Mouse (Mus musculus) limb, embryonic 14.5 days (tissue): ENCODE results near the gene Pea15a. TPM values are rescaled to one million over a fixed set of nuclear protein-coding genes. Genes with fewer than 3 reads are reported as not detected.

Experiments used
- ATAC-seq: fragments of 200-750 bp; cut with Nextera tagmentation; 2 replicates; pipeline ENCODE4 v1.8.0; 2017; ENCODE audit warnings: low read depth, moderate number of reproducible peaks, moderate TSS enrichment; ENCODE audit not compliant: low FRiP score
- DNase-seq: peaks from one replicate; pipeline ENCODE4 v3.0.0-alpha.2; 2015; ENCODE audit warnings: low spot score
- H3K27ac ChIP-seq: fragments of 300-500 bp; sonication (generic); replicated peaks from 2 replicates; pipeline ENCODE4 v1.5.1; 2014; ENCODE audit warnings: low read depth, mild to moderate bottlenecking, low read length, moderate library complexity, mixed read lengths
- H3K27me3 ChIP-seq: fragments of 300-500 bp; sonication (generic); 2 replicates; pipeline ENCODE4 v1.6.1; 2014; ENCODE audit warnings: low read length, mixed read lengths; ENCODE audit not compliant: control insufficient read depth, insufficient read depth
- H3K36me3 ChIP-seq: fragments of 300-500 bp; sonication (generic); 2 replicates; pipeline ENCODE4 v1.6.1; 2014; ENCODE audit warnings: mild to moderate bottlenecking, low read length, moderate library complexity, mixed read lengths; ENCODE audit not compliant: control insufficient read depth, insufficient read depth
- H3K4me1 ChIP-seq: fragments of 300-500 bp; sonication (generic); 2 replicates; pipeline ENCODE4 v1.6.1; 2014; ENCODE audit warnings: antibody characterized with exemption, low read length, mixed read lengths; ENCODE audit not compliant: control insufficient read depth, insufficient read depth
- H3K4me2 ChIP-seq: fragments of 300-500 bp; sonication (generic); replicated peaks from 2 replicates; pipeline ENCODE4 v1.6.1; 2014; ENCODE audit warnings: low read depth, mild to moderate bottlenecking, low read length, moderate library complexity; ENCODE audit not compliant: severe bottlenecking
- H3K4me3 ChIP-seq: fragments of 300-500 bp; sonication (generic); replicated peaks from 2 replicates; pipeline ENCODE4 v1.5.1; 2014; ENCODE audit warnings: low read length
- H3K9ac ChIP-seq: fragments of 300-500 bp; sonication (generic); 2 replicates; pipeline ENCODE4 v1.6.1; 2014; ENCODE audit warnings: mild to moderate bottlenecking, low read depth, low read length, moderate library complexity; ENCODE audit not compliant: severe bottlenecking
- H3K9me3 ChIP-seq: fragments of 300-500 bp; sonication (generic); 2 replicates; pipeline ENCODE4 v1.6.1; 2016; ENCODE audit warnings: low read length; ENCODE audit not compliant: control insufficient read depth
- POLR2A ChIP-seq: fragments of 200-500 bp; IDR thresholded peaks from 2 replicates; pipeline ENCODE4 v1.8.0; 2012; ENCODE audit warnings: inconsistent platforms, mild to moderate bottlenecking, moderate library complexity, borderline replicate concordance; ENCODE audit not compliant: insufficient read depth, insufficient read length; ENCODE audit errors: extremely low read depth
- WGBS: fragments of 180-500 bp; shearing (Covaris S2); extraction: QIAGEN DNeasy Blood & Tissue Kit; methylation state at CpG from one replicate; pipeline ENCODE4 v1.1.7; 2014; 5-methylcytosine and 5-hydroxymethylcytosine counted together
- polyA plus RNA-seq, 2 experiments: library from polyadenylated mRNA; depleted of rRNA in 1 of 2; stranded (reverse) in 1 of 2; unstranded in 1 of 2; fragments of >200 nt; fragmentation: Nextera tagmentation in 1 of 2; extraction: Ambion mirVana in 1 of 2; gene quantifications; 2 replicates each; pipeline versions ENCODE4 v1.2.1 to v1.2.3; 2012 to 2014

The Pea15a gene
- polyA plus RNA-seq, 2 experiments, result 108 to 122 TPM

DNA sequence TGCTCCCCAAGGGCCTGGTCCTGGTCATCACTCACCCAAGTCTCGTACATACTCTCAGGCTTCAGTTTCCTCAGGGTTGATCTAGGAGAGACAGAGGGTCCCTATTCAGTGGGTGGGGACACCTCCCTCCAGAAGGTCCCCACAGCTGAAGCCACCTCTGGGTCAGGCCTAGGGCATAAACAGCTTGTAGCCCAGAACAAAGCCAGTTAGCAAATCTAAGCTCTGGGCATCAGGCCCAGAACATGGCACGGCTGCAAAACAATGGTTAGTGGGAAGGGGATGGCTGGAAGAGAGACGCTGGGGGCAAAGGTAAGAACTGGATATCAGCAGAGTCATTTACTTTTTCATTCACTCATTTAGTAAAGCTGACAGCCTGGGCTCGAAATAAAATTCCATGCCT is 7.2 kb upstream of the Pea15a start:
- no peak for TF ChIP-seq POLR2A
- no peaks in the 10 kb centered on the region for H3K27me3 ChIP-seq
- DNase-seq, result no peak
- no peak overlapping the region for H3K4me3 ChIP-seq
- no peak overlapping the region for H3K9ac ChIP-seq
- no peak overlapping the region for H3K27ac ChIP-seq
- no peak overlapping the region for H3K4me2 ChIP-seq
- H3K9me3 ChIP-seq, result no peaks in the 10 kb centered on the region
- 81% methylated on average over 4 of the region's 4 CpGs for WGBS
- no peak for ATAC-seq
- 0 out of 2 replicates have a peak, but pooled peaks cover 4% of the 10 kb centered on the region for H3K36me3 ChIP-seq
- H3K4me1 ChIP-seq, result peaks cover 8% of the 10 kb centered on the region; the same call in 1 of the 2 replicates

DNA sequence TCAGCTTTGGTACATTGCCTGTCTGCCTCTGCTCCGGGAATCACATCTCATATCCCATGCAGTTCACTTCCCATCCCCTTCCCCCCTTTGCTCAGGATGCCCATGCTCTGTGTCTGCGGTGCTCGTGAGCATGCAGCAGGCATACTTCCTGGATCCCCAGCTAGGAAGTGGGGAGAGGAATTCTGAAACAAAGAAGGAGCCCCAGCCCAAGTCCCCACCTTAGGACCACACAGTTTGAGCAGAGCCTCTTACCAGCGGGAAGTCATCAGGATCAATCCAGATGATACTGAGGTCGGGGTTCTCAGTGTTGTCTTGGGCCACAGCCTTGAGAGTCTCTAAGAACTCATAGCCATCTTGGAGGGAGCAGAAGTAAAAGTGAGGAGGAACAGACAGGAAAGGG is 6.2 kb upstream of the Pea15a start:
- no peak for TF ChIP-seq POLR2A
- H3K9ac ChIP-seq, result no peak overlapping the region
- H3K36me3 ChIP-seq, result 0 out of 2 replicates have a peak, but pooled peaks cover 4% of the 10 kb centered on the region
- DNase-seq, result no peak
- no peaks in the 10 kb centered on the region for H3K9me3 ChIP-seq
- H3K27me3 ChIP-seq, result no peaks in the 10 kb centered on the region
- H3K27ac ChIP-seq, result 0 out of 2 replicates have a peak overlapping the region, but pooled peaks have one; percentile 5
- H3K4me3 ChIP-seq, result no peak overlapping the region
- no peak for ATAC-seq
- 53% methylated on average over 5 of the region's 5 CpGs for WGBS
- peaks cover 7% of the 10 kb centered on the region; the same call in 1 of the 2 replicates for H3K4me1 ChIP-seq
- H3K4me2 ChIP-seq, result no peak overlapping the region

DNA sequence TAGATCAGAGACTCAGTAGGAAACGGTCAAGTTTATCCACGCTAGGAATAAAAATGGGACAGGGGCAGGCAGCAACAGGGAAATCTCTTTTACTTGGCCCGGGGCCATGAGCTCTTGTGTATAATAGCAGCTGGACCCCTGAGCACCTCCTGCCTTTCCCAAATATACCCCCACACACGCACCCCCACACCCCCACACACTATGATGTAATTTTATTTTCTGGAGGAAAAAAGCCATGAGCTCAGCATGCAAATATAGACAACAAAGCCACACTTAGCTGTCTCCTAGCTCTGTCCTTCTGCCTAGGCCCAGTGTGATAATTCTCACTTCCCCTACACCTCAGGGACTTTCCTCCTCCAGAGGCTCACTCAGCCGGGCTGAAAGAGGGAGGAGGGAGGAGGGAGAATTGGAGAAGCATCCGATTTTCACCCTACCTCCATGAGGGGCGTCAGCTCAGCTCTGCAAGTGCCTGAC is 544 bp upstream of the Pea15a start:
- Histone ChIP-seq H3K9me3 (no peaks in the 10 kb centered on the region), H3K4me2 (peak overlapping the region; percentile 78), H3K27ac (peak overlapping the region; percentile 79; the same call in 1 of the 2 replicates), H3K4me1 (peaks cover 42% of the 10 kb centered on the region), H3K4me3 (peak overlapping the region; percentile 70), H3K36me3 (peaks cover 8% of the 10 kb centered on the region; the same call in 1 of the 2 replicates), H3K27me3 (no peaks in the 10 kb centered on the region), H3K9ac (peak overlapping the region; percentile 78)
- TF ChIP-seq POLR2A, result no peak
- peak; percentile 62 for DNase-seq
- peak; percentile 9; the same call in 1 of the 2 replicates for ATAC-seq
- WGBS, result 22% methylated on average over 7 of the region's 7 CpGs

DNA sequence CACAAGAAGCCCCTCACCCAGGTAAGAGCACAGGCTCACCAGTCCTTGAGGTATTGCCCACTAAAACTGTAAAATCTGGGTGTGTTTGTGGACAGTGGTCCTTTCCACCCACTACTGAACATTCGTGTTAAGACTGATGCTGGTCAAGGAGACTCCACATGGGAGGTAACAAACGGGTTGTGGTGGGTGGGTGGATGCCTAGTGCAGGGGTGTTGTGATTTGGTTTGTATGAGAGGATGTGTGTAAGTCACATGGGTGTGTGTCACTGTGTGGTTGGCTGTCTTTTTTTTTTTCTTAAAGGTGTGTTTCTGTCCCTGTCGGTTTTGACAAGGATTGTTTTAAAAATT is 890 bp downstream of the Pea15a start:
- H3K27me3 ChIP-seq, result no peaks in the 10 kb centered on the region
- H3K4me1 ChIP-seq, result peaks cover 52% of the 10 kb centered on the region
- no peak for ATAC-seq
- peaks cover 22% of the 10 kb centered on the region for H3K36me3 ChIP-seq
- H3K27ac ChIP-seq, result no peak overlapping the region
- H3K4me2 ChIP-seq, result peak overlapping the region; percentile 78
- no peak for DNase-seq
- TF ChIP-seq POLR2A, result no peak
- H3K9me3 ChIP-seq, result no peaks in the 10 kb centered on the region
- H3K9ac ChIP-seq, result peak overlapping the region; percentile 78
- 15% methylated on average over 3 of the region's 3 CpGs for WGBS
- H3K4me3 ChIP-seq, result peak overlapping the region; percentile 70

DNA sequence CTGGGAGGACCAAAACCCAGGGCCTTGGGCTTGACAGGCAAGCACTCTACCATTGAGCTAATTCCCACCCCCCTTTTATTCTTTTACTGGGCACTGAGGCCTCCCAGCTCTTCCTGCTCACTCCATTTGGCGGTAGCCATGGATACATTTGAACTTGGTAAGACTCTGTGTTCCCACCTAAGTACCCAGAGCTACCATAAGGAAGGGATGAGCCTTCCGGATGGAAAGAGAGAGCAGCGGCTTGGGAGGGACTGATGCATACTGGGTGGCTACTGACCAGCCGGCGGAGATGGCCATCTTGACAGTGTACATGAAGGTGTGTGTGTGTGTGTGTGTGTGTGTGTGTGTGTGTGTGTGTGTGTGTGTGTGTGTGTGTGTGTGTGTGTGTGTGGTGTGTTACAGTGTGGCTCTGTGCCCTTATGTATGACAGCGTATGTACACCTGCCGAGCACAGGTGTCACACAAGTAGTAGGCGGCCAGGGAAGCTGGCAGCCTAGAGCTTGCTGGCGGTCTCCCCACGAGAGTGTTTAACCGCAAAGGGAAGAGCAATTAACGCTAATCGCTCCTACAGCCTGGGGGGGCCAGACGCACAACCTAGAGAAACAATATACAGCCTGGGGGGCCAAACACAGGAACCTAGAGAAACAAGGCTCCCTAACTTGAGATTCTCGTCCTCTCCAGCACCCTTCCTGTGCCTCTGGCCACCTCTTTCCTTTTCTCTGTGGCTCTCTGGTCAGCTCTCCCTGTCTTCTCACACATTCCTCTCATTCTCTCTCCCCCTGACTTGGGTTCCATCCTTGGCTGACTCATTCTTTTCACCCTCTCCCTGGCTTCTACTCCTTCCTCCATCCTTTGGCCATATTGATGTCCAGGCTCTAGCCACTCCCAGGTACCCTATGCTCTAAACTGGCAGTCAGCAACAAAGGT is 1.5 kb downstream of the Pea15a start:
- 41% methylated on average over 15 of the region's 15 CpGs for WGBS
- Histone ChIP-seq H3K36me3 (peaks cover 29% of the 10 kb centered on the region), H3K4me3 (peak overlapping the region; percentile 70), H3K9ac (peak overlapping the region; percentile 78), H3K27me3 (no peaks in the 10 kb centered on the region), H3K4me2 (peak overlapping the region; percentile 78), H3K4me1 (peaks cover 52% of the 10 kb centered on the region), H3K27ac (peak overlapping the region; percentile 75), H3K9me3 (no peaks in the 10 kb centered on the region)
- DNase-seq (no peak), ATAC-seq (no peak)
- no peak for TF ChIP-seq POLR2A
